Mouse (Mus musculus): Measurements from ENCODE around the gene Olfr876.
"Not testable (repeated sequence)": the region's sequence is repeated elsewhere in the genome, so short reads cannot be mapped to it uniquely, and the experiment has no call there.

The Olfr876 gene

DNA sequence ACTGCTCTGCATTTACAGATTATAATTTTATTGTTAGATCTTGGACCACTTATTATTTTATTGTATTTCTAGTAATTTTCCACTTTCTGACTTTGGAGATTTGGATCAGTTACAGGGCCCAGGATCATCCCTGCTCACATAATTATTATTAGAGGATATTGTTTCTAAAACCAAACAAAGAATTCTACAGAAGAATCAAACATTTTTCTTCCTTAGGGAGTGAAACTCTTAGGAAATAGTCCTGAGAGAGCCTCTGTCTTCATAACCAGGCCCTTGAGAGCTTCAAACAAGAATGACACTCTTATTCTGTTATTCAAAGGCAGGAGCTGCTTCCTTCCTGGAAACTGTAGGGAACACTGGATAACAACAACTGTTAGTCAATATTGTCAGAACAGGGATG lies at the start of gene Olfr876:
Olfr876 (plus strand) TSS at position 301 of the 400 bp plus-strand sequence.
- DNase-seq (ENCODE audit: low read depth, low spot score), result no peak

DNA sequence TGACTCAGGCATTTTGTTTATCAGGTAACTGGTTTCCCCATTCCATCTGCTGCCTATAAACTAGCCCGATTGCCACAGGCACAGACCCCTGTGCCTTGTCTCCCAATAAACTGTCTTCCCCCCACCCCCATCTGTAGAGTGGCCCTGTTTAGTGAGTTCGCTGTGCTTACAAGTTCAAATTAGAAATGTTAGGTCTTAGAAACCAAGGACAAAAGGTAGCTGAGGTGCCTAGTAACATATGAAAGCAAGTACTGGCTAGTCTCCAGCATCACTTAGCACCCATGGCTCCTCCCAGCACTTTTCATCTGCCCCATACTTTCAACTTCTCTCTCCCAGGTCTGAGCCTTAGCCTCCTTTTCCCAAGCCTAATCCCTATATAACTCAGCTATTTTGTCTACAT lies 41.1 kb upstream of the Olfr876 start:
- no peak for DNase-seq (ENCODE audit: low read depth, low spot score)

DNA sequence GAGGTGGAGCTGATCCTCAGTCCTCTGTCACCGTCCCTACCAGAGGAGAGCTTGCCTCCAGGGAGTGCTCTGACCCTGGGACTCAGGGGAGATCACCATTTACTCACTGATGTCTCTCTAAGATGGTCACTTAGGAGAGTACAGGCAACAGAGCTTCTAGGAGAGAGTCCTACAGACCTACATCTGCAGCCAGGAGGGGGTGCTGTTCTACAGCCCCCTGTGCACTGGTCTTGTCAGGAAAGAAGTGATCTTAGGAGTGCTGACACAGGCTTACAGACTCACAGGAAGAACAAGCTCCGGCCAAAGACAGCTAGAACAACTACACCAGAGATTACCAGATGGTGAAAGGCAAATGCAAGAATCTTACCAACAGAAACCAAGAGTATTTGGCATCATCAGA lies 40.3 kb upstream of the Olfr876 start:
- DNase-seq (ENCODE audit: low read depth, low spot score), result no peak

DNA sequence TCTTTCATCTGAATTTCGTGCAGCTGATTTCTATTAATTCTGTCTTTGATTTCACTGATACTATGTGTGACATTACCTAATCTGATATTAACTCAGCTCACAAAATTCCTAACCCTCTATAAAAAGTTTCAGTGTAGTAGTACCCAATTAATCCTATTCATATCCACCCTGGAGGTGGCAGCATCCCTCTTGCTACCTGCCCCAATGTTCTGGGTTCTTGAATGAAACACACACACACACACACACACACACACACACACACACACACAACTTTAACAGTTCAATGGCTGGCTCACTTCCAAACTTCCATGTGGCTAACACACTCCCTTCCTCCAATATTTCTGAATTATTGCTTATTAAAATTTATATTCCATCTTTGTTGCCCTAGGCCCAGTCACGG lies 32.2 kb upstream of the Olfr876 start:
- no peak for DNase-seq (ENCODE audit: low read depth, low spot score)

DNA sequence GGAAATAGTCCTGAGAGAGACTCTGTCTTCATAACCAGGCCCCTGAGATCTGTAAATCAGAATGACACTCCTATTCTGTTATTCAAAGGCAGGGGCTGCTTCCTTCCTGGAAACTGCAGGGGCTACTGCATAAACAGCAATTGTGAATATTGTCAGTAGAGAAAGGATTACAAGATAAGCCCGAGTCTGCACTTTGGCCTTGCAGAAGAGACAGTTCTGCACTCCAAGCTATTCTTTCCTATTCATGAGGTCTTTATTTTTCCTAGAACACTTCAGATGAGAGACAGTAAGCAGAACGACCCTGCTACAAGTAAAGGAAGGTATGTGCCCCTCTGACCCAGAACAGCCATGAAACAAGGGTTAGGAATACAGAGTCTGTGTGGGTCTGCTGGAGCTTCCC lies 31.1 kb upstream of the Olfr876 start, which contains the start of gene Olfr875:
Olfr875 (plus strand) TSS at position 99 of the 400 bp plus-strand sequence.
- no peak for DNase-seq (ENCODE audit: low read depth, low spot score)

DNA sequence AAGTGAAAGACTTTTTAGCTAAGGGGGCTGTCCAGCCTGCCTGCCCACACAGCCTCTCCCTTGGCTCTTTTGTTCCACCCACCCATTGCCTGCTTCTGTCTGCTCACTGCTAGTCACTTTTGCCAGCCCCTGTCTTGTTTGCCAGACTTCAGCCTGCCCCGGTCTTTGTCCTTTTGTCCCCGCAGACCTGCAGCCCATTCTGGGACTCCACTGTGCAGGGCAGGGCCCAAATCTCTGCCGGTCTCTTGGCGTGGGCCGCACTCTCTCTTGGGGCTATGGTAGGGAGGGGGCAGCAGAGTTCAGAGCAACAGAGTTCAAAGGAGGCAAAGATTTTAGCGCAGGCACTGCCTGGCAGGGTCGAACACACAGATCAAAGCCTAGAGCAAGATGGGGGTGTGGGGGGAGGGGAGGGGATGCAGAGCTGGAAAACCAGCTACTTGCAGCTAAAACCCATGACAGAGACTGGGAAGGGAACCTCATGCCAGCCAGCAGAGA lies 20.0 kb upstream of the Olfr876 start:
- DNase-seq (ENCODE audit: low read depth, low spot score), result no peak

DNA sequence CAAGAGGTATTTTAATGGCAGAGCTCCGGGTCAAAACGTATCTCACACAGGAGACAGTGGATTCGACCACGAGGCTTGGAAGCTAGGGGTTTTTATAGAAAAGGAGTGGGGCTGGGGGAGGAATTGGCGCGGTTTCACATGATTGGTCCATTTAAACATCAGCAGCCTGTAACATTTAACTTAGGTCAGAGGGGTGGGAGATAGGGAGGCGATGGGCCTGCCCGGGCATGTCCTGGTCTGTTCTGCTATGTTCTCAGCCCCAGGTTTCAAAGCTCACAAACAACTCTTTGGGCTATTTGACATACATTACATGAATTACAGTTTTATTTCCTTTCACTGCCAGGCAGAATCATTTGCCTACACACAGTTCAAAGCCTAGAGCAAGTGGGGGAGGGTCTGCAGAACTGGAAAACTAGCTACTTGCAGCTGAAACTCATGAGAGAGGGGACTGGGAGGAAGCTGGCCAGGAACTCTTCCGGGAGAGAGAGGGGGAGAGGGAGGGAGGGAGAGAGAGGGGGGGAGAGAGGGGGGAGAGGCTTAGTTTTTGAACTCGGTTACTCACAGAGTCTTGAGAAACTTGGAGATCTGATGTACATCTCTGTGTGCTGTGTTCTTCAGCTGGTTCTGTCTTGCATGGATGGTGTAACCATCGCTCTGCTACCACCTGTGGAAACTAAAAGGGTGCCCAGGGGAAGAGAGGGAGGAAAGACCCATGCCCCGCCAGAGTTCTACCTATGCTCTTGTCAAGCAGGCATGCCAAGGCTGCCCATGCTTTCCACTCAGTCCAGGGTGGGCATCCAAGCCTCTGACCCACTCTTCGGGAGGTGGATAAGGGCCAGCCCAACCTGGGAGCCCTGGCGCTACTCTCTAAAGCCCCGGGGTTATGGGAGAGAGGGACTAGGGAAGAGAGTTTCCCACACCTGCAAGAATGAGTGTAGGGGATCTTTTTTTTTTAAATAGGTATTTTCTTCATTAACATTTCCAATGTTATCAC lies 19.1 kb upstream of the Olfr876 start:
- DNase-seq (ENCODE audit: low read depth, low spot score), result not testable (repeated sequence)

DNA sequence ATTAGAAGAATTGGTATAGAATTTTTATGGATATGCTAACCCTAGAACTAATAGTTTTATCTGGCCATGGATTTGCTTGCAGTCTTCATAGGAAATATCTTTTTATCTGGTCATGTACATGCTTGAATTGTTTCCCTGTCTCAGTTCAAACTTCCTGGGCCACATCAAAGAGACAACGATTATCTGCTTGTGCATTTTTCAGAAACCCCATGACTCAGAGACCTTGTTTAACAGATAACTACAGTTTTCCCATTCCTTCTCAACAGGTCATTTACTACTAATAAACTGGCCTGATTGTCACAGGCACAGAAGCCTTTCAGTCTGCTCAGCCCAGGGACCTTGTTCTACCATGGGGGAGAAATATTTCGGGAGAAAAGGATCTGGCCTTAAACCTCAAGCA lies 16.4 kb upstream of the Olfr876 start:
- no peak for DNase-seq (ENCODE audit: low read depth, low spot score)

DNA sequence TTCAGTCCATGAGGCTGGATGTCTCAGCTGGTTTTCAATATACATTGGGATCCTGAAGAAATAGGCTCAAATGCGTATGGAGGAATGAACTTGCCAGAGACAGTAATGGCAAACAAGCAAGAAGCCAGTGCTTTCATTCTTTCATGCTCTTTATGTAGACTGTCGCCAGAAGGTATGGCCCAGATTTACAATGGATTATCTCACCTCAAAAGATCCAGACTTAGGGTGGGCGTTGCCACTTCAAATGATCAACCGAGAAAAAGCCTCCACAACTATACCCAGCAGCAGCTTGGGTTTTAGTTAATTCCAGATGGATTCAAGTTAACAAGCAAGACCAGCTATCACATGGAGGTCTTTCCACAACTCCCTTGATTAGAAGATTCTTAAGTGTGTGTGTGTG lies 776 bp upstream of the Olfr876 start:
- DNase-seq (ENCODE audit: low read depth, low spot score), result no peak

DNA sequence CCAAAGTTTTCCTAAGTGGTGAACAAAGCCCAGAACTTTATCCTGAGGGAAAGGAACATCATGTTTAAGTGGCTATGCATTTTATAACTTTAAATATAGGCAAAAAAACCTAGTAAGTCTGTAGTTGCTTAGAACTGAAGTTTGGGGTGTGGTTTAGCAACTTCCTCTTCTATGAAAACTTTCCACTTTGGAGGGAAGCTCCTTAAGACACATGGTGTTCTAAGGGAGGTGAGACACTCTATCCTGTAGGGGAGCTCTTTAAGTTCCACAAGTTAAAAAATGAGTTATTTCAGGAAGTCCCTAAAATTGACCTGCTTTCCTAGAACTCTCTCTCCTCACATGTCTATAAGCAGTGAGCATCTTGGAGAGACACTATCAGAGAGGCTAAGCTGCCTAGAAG lies 4.4 kb downstream of the Olfr876 start:
- no peak for DNase-seq (ENCODE audit: low read depth, low spot score)

DNA sequence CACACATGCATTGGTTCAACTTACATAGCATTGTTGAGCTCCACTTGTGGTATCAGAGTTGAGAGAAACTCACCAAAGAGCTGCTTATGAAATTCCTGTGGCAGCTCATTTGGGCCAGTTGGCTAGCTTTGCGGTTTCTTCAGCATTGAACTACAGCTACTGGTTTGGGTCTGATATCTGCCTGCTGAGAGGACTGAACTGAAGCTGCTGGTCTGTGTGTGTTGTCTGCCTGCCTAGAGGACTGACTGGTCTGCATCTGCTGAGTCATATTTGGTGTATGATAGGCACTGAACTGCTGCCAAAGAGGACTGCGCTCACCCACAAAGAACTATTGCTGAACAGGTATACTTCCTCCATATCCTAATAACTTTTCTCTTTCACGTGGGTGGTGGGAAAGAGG lies 5.6 kb downstream of the Olfr876 start:
- no peak for DNase-seq (ENCODE audit: low read depth, low spot score)

DNA sequence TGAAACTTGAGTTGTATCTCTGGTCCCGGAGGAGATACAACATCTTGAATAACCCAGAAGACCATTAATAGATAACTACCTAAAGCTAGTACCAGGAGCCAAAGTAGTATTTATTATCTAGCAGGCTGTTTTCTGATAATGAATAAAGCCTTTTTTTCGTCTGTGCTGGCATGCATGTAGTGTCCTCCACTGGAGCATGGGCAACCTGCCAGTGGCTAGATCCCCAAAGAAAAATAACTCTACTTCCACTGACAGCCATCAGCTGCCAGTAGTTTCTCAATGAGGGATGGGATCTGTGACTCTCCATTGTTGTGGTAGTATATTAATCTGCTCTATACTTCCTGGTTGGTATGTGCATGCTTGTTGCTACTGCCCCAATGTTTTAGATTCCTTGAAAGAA lies 6.1 kb downstream of the Olfr876 start:
- DNase-seq (ENCODE audit: low read depth, low spot score), result peak; percentile 8

DNA sequence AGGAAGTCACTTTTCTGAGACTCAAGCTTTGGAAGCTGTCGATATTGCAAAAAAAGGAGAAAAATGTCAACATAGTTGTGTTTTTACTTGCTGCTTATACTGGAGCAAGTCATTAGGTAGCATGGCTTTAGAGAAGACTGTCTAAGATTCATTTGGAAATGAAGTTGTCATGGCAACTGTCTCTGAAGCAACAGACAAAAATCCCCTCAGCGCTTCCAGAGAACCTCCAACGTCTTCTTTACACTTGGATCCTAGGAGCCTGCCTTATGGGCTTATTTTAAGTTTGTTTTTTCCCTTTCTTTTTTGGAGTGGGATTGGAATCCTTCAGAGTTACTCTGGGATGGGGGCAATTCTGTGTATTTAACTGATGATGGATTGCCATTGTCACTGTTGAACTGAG lies 11.9 kb downstream of the Olfr876 start:
- DNase-seq (ENCODE audit: low read depth, low spot score), result no peak

DNA sequence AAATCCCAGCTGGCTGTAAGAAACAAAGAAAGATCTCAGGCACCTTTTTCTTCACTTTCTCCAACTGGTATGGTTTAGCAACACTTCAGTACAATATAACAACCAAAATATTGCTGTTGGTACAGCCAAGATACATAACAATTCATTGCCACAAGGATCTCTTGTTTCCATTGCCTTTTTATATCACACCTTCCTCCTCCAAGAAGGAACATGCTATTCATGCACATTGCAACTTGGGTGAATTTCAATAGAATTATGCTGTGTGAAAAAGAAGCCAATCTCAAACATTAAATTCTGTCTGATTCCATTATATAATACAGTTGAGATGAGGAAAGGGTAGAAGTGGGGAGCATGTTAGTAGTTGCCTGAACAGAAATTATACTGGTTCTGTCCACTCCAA lies 27.1 kb downstream of the Olfr876 start:
- DNase-seq (ENCODE audit: low read depth, low spot score), result no peak

DNA sequence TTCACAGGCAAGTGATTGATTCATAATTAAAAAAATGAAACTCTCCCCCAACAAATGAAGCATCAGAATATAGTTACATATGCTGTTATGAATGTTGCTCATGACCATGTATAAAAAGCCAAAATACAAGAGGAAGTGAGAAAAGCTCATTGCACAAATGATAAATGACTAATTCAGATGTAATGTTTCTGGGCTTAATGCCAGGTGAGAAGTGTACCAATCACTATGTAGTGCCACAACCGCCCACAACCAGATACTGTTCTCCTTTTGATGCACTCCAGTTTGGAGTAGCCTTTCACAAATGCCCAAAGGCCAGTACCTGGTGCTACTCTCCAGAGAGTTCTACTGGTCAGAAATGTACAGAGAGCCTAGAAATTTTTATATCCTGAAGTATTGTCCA lies 30.5 kb downstream of the Olfr876 start:
- DNase-seq (ENCODE audit: low read depth, low spot score), result no peak

DNA sequence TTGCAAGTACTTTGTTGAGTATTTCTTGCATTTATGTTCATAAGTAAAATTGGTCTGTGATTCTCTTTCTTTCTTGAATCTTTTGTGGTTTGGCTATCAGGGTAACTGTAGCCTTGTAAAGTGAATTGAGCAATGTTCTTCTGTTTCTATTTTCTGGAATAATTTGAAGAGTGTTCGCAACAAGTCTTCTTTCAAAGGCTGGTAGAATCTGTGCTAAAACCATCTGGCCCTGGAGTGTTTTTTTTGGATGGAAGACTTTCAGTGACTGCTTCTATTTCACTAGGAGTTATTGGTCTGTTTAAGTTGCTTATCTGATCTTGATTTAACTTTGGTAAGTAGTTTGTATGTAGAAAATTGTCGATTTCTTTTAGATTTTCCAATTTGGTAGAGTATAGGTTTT lies 46.4 kb downstream of the Olfr876 start:
- no peak for DNase-seq (ENCODE audit: low read depth, low spot score)

DNA sequence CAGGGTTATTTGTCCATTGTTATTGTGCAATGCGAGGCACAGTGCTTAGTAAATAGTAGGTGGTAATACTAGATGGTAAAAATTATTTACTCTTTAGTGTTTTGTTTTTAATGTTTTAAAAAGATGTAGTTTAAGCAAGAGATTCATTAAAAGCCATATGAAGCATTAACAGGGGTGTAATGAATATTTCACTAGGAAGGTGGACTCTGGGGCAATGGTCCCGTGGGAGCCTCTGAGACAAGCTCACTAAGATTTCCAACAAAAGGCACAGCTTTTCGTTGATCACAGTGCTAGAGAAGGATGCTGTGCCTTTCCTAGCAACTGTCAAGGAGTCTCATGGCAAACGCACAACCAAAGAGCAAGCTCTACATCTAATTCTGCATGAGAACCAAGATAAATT lies 51.1 kb downstream of the Olfr876 start, which contains the start of gene Olfr877:
Olfr877 (plus strand) TSS at position 301 of the 400 bp plus-strand sequence.
- DNase-seq (ENCODE audit: low read depth, low spot score), result no peak

Data from skeletal muscle tissue, adult 2 months (tissue).